Mouse (Mus musculus) testis, postnatal 10 days (tissue): ENCODE results near the gene Insrr.
"Not testable (repeated sequence)": the region's sequence is repeated elsewhere in the genome, so short reads cannot be mapped to it uniquely, and the experiment has no call there.

Experiments
- DNase-seq: peaks from one replicate; pipeline ENCODE4 v3.0.0; 2021; ENCODE audit warnings: low spot score

Insrr gene

GRCm38 (mm10) chr3:87833482-87833881 is 36.7 kb downstream of the Insrr start:
- no peak for DNase-seq

- peak; percentile 91 for DNase-seq
Observed at GRCm38 (mm10) chr3:87838622-87839021, 41.9 kb downstream of the Insrr start.

GRCm38 (mm10) chr3:87840858-87841257 is 44.1 kb downstream of the Insrr start:
- no peak for DNase-seq

GRCm38 (mm10) chr3:87844981-87845380 is 48.2 kb downstream of the Insrr start:
- DNase-seq, result no peak

- DNase-seq, result no peak
Observed at GRCm38 (mm10) chr3:87846186-87846585, 49.4 kb downstream of the Insrr start.

GRCm38 (mm10) chr3:87846650-87847110 is 49.9 kb downstream of the Insrr start, which contains the start of gene Sh2d2a:
Gene Sh2d2a, plus strand, starts transcription at chr3:87846755.
- DNase-seq, result no peak

GRCm38 (mm10) chr3:87847680-87848079 is 50.9 kb downstream of the Insrr start:
- DNase-seq, result no peak

- no peak for DNase-seq
Observed at GRCm38 (mm10) chr3:87849117-87849516, 52.4 kb downstream of the Insrr start.

- peak; percentile 73 for DNase-seq
Observed at GRCm38 (mm10) chr3:87854795-87855568, 58.2 kb downstream of the Insrr start.

- peak; percentile 47 for DNase-seq
Observed at GRCm38 (mm10) chr3:87855936-87856335, 59.2 kb downstream of the Insrr start.

- no peak for DNase-seq
Observed at GRCm38 (mm10) chr3:87857666-87858065, 60.9 kb downstream of the Insrr start.

- DNase-seq, result peak; percentile 75
Observed at GRCm38 (mm10) chr3:87859813-87860212, 63.1 kb downstream of the Insrr start.

- not testable (repeated sequence) for DNase-seq
Observed at GRCm38 (mm10) chr3:87864111-87864510, 67.4 kb downstream of the Insrr start.
